Mouse (Mus musculus): Measurements from ENCODE around the gene Slc48a1. TPM values are rescaled to one million over a fixed set of nuclear protein-coding genes. Genes with fewer than 3 reads are reported as not detected.

The Slc48a1 gene
- polyA plus RNA-seq, 1 experiment, result 133 TPM

GRCm38 (mm10) chr15:97810399-97810798 lies 32.1 kb downstream of the Slc48a1 start:
- 87% methylated on average over 5 of the region's 5 CpGs for WGBS

GRCm38 (mm10) chr15:97811307-97811706 lies 33.0 kb downstream of the Slc48a1 start:
- WGBS, result 51% methylated on average over 9 of the region's 9 CpGs
- DNase-seq, result no peak
- H3K27ac ChIP-seq (ENCODE audit: insufficient read depth, low read length), result 0 out of 2 replicates have a peak overlapping the region, but pooled peaks have one; percentile 37
- TF ChIP-seq POLR2A (IDR thresholded peaks at IDR 0.05; ENCODE audit: borderline replicate concordance, insufficient read depth, low read length) (no peak), CTCF (IDR thresholded peaks at IDR 0.05; ENCODE audit: borderline replicate concordance, insufficient read depth, low read depth, low read length) (no peak)
- peaks cover 44% of the 10 kb centered on the region for H3K4me1 ChIP-seq (ENCODE audit: control insufficient read depth, insufficient read depth, low read length)
- H3K27me3 ChIP-seq (ENCODE audit: control insufficient read depth, insufficient read depth, low read length), result no peaks in the 10 kb centered on the region
- H3K4me3 ChIP-seq (replicated peaks; ENCODE audit: insufficient read depth, low read depth, low read length), result no peak overlapping the region

More at GRCm38 (mm10) chr15:97810399-97810798, 32.1 kb downstream of the Slc48a1 start:
- Histone ChIP-seq H3K27ac (ENCODE audit: insufficient read depth, low read length) (no peak overlapping the region), H3K4me1 (ENCODE audit: control insufficient read depth, insufficient read depth, low read length) (peaks cover 44% of the 10 kb centered on the region), H3K27me3 (ENCODE audit: control insufficient read depth, insufficient read depth, low read length) (no peaks in the 10 kb centered on the region), H3K4me3 (replicated peaks; ENCODE audit: insufficient read depth, low read depth, low read length) (no peak overlapping the region)
- TF ChIP-seq POLR2A (IDR thresholded peaks at IDR 0.05; ENCODE audit: borderline replicate concordance, insufficient read depth, low read length) (no peak), CTCF (IDR thresholded peaks at IDR 0.05; ENCODE audit: borderline replicate concordance, insufficient read depth, low read depth, low read length) (no peak)
- no peak for DNase-seq

- 1% methylated on average over 6 of the region's 6 CpGs for WGBS
- DNase-seq, result peak; percentile 78 to 90
- H3K4me1 ChIP-seq (ENCODE audit: control insufficient read depth, insufficient read depth, low read length), result peaks cover 44% of the 10 kb centered on the region
- H3K4me3 ChIP-seq (replicated peaks; ENCODE audit: insufficient read depth, low read depth, low read length), result no peak overlapping the region
- no peaks in the 10 kb centered on the region for H3K27me3 ChIP-seq (ENCODE audit: control insufficient read depth, insufficient read depth, low read length)
- H3K27ac ChIP-seq (ENCODE audit: insufficient read depth, low read length), result peak overlapping the region; percentile 47
- no peak for TF ChIP-seq CTCF (IDR thresholded peaks at IDR 0.05; ENCODE audit: borderline replicate concordance, insufficient read depth, low read depth, low read length)
- no peak for TF ChIP-seq POLR2A (IDR thresholded peaks at IDR 0.05; ENCODE audit: borderline replicate concordance, insufficient read depth, low read length)
Observed at GRCm38 (mm10) chr15:97812126-97812525, 33.8 kb downstream of the Slc48a1 start.

GRCm38 (mm10) chr15:97812875-97813274 lies 34.6 kb downstream of the Slc48a1 start:
- Histone ChIP-seq H3K27ac (ENCODE audit: insufficient read depth, low read length) (peak overlapping the region; percentile 57), H3K4me3 (replicated peaks; ENCODE audit: insufficient read depth, low read depth, low read length) (no peak overlapping the region), H3K27me3 (ENCODE audit: control insufficient read depth, insufficient read depth, low read length) (no peaks in the 10 kb centered on the region), H3K4me1 (ENCODE audit: control insufficient read depth, insufficient read depth, low read length) (peaks cover 44% of the 10 kb centered on the region)
- WGBS, result 39% methylated on average over 7 of the region's 7 CpGs
- no peak for TF ChIP-seq CTCF (IDR thresholded peaks at IDR 0.05; ENCODE audit: borderline replicate concordance, insufficient read depth, low read depth, low read length)
- no peak for TF ChIP-seq POLR2A (IDR thresholded peaks at IDR 0.05; ENCODE audit: borderline replicate concordance, insufficient read depth, low read length)
- no peak for DNase-seq

- H3K4me3 ChIP-seq (replicated peaks; ENCODE audit: insufficient read depth, low read depth, low read length), result no peak overlapping the region
- TF ChIP-seq CTCF (IDR thresholded peaks at IDR 0.05; ENCODE audit: borderline replicate concordance, insufficient read depth, low read depth, low read length) (no peak), POLR2A (IDR thresholded peaks at IDR 0.05; ENCODE audit: borderline replicate concordance, insufficient read depth, low read length) (no peak)
- H3K4me1 ChIP-seq (ENCODE audit: control insufficient read depth, insufficient read depth, low read length), result peaks cover 44% of the 10 kb centered on the region
- peak overlapping the region; percentile 57 for H3K27ac ChIP-seq (ENCODE audit: insufficient read depth, low read length)
- H3K27me3 ChIP-seq (ENCODE audit: control insufficient read depth, insufficient read depth, low read length), result no peaks in the 10 kb centered on the region
- DNase-seq, result peak; percentile 85 to 90
- 28% methylated on average over 21 of the region's 21 CpGs for WGBS
Observed at GRCm38 (mm10) chr15:97813452-97814204, 35.3 kb downstream of the Slc48a1 start.

GRCm38 (mm10) chr15:97814703-97815102 lies 36.4 kb downstream of the Slc48a1 start:
- 60% methylated on average over 5 of the region's 5 CpGs for WGBS
- no peak overlapping the region for H3K27ac ChIP-seq (ENCODE audit: insufficient read depth, low read length)
- peaks cover 45% of the 10 kb centered on the region for H3K4me1 ChIP-seq (ENCODE audit: control insufficient read depth, insufficient read depth, low read length)
- TF ChIP-seq POLR2A (IDR thresholded peaks at IDR 0.05; ENCODE audit: borderline replicate concordance, insufficient read depth, low read length), result no peak
- no peak for TF ChIP-seq CTCF (IDR thresholded peaks at IDR 0.05; ENCODE audit: borderline replicate concordance, insufficient read depth, low read depth, low read length)
- no peak for DNase-seq
- no peaks in the 10 kb centered on the region for H3K27me3 ChIP-seq (ENCODE audit: control insufficient read depth, insufficient read depth, low read length)
- no peak overlapping the region for H3K4me3 ChIP-seq (replicated peaks; ENCODE audit: insufficient read depth, low read depth, low read length)

GRCm38 (mm10) chr15:97815254-97815653 lies 36.9 kb downstream of the Slc48a1 start:
- TF ChIP-seq POLR2A (IDR thresholded peaks at IDR 0.05; ENCODE audit: borderline replicate concordance, insufficient read depth, low read length), result no peak
- no peak for TF ChIP-seq CTCF (IDR thresholded peaks at IDR 0.05; ENCODE audit: borderline replicate concordance, insufficient read depth, low read depth, low read length)
- peaks cover 45% of the 10 kb centered on the region for H3K4me1 ChIP-seq (ENCODE audit: control insufficient read depth, insufficient read depth, low read length)
- H3K27me3 ChIP-seq (ENCODE audit: control insufficient read depth, insufficient read depth, low read length), result no peaks in the 10 kb centered on the region
- 96% methylated on average over 4 of the region's 4 CpGs for WGBS
- no peak for DNase-seq
- H3K27ac ChIP-seq (ENCODE audit: insufficient read depth, low read length), result no peak overlapping the region
- H3K4me3 ChIP-seq (replicated peaks; ENCODE audit: insufficient read depth, low read depth, low read length), result no peak overlapping the region
